Mouse (Mus musculus): ENCODE measurements around the gene Dusp3. TPM values are rescaled to one million over a fixed set of nuclear protein-coding genes. Genes with fewer than 3 reads are reported as not detected.

Dusp3 gene
- polyA plus RNA-seq, 1 experiment from 2014 or later: 53.5 TPM

DNA sequence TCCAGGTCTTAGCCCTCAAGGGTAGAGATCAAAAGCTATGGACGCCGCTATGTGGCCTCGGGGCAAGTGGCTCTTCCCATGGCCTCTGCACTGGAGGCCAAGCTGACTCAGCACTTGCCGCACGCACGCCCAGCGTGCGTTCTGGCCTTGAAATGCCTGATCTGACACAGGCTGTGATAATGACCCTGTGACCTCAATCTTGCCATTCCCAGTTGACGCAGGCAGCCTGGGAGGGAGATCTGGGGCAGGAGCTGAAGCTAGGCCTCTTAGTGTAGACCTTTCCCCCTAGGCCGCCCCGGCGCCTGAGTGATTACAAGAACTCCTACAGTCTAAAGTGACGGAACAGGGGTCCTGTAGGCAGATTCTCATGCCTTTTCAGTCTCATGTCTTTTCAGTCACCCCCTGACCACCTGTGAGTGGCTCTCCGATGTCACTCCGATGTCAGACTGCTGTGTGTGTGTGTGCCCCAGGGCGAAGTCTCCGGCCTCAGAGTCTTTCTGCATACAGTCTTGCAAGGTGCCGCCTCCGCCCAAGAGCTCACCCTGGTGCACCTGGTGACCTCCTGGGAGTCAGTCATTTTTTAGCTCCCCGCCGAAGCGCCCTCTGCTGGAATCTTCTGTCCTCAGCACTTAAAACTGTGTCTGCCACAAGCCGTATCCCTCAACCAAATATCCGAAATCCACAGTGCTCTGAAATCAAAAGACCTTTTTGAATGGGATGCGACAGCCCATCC lies 58.6 kb downstream of the Dusp3 start:
- ATAC-seq: peak; percentile 68
- WGBS: 33% methylated on average over 25 of the region's 25 CpGs
- H3K27me3 ChIP-seq (replicated peaks; ENCODE audit: control insufficient read depth, insufficient read depth, low read length): peaks cover 5% of the 10 kb centered on the region
- no peaks in the 10 kb centered on the region for H3K4me1 ChIP-seq (replicated peaks; ENCODE audit: control insufficient read depth, insufficient read depth, low read length)
- TF ChIP-seq CTCF (IDR thresholded peaks at IDR 0.05; ENCODE audit: low read depth): peak; percentile 71
- H3K36me3 ChIP-seq (ENCODE audit: control insufficient read depth, insufficient read depth): no peaks in the 10 kb centered on the region
- no peak overlapping the region for H3K4me3 ChIP-seq (ENCODE audit: low read depth, low read length)
- 0 out of 2 replicates have a peak overlapping the region, but pooled peaks have one; percentile 2 for H3K4me2 ChIP-seq (replicated peaks; ENCODE audit: low read depth)
- H3K9ac ChIP-seq (ENCODE audit: low read depth, low read length): no peak overlapping the region
- H3K9me3 ChIP-seq (ENCODE audit: control insufficient read depth): no peaks in the 10 kb centered on the region
- H3K27ac ChIP-seq (ENCODE audit: low read depth, low read length): no peak overlapping the region

DNA sequence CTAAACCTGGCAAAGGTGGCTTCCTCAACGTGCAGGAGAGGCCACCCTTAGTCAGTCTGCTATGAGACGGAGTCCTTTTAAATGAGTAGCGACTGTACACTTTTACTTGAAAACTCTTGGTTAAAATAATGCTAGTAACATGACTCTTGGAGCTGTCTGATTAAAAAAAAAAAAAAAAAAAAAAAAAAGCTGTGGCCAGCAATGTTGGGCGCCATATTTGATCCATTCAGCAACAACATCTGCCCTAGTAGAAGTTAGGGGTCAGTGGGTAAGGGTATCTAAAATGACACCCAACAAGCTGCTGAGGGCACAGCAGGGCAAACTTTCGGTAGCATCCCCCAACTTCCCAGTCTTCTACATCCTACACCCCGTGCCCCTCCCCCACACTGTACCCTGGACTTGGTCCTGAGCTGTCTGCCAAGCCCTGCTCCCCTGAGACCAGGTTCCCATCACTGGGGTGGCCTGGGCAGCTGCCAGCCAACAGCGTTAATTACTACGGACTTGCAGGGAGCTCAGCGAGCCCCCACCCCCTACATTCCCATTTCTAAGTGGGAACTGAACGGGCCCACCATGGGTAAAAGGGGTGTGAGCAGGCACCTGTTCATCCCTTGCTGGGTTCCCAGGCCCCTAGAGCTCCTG lies 59.7 kb downstream of the Dusp3 start:
- Histone ChIP-seq H3K4me1 (replicated peaks; ENCODE audit: control insufficient read depth, insufficient read depth, low read length) (no peaks in the 10 kb centered on the region), H3K4me2 (replicated peaks; ENCODE audit: low read depth) (no peak overlapping the region), H3K27ac (ENCODE audit: low read depth, low read length) (no peak overlapping the region), H3K27me3 (replicated peaks; ENCODE audit: control insufficient read depth, insufficient read depth, low read length) (peaks cover 5% of the 10 kb centered on the region), H3K4me3 (ENCODE audit: low read depth, low read length) (no peak overlapping the region), H3K36me3 (ENCODE audit: control insufficient read depth, insufficient read depth) (no peaks in the 10 kb centered on the region), H3K9me3 (ENCODE audit: control insufficient read depth) (no peaks in the 10 kb centered on the region), H3K9ac (ENCODE audit: low read depth, low read length) (no peak overlapping the region)
- ATAC-seq: no peak
- no peak for TF ChIP-seq CTCF (IDR thresholded peaks at IDR 0.05; ENCODE audit: low read depth)
- WGBS: 88% methylated on average over 10 of the region's 10 CpGs

DNA sequence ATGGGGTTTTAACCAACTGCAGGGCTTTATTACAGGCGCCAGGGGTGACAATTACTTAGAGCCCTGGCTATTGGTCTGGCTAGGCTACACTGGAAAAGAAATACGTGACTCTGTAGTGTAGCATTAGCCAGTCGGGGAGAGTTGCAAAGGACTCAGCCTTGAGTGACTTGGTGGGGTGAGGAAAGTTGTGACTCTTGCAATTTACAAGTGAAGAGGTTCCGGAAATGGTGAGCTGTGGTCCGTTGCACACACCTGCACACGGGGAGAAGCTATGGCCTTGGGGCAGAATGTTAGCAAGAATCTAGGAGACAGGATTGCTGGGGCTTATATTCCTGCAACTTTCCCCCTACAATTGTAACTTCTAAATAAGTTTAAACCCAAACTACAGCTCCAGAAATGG lies 61.2 kb downstream of the Dusp3 start:
- Histone ChIP-seq H3K27me3 (replicated peaks; ENCODE audit: control insufficient read depth, insufficient read depth, low read length) (peaks cover 5% of the 10 kb centered on the region), H3K4me2 (replicated peaks; ENCODE audit: low read depth) (no peak overlapping the region), H3K4me3 (ENCODE audit: low read depth, low read length) (no peak overlapping the region), H3K36me3 (ENCODE audit: control insufficient read depth, insufficient read depth) (no peaks in the 10 kb centered on the region), H3K9ac (ENCODE audit: low read depth, low read length) (no peak overlapping the region), H3K9me3 (ENCODE audit: control insufficient read depth) (no peaks in the 10 kb centered on the region), H3K27ac (ENCODE audit: low read depth, low read length) (no peak overlapping the region), H3K4me1 (replicated peaks; ENCODE audit: control insufficient read depth, insufficient read depth, low read length) (no peaks in the 10 kb centered on the region)
- no peak for ATAC-seq
- 83% methylated on average over 6 of the region's 6 CpGs for WGBS
- no peak for TF ChIP-seq CTCF (IDR thresholded peaks at IDR 0.05; ENCODE audit: low read depth)

DNA sequence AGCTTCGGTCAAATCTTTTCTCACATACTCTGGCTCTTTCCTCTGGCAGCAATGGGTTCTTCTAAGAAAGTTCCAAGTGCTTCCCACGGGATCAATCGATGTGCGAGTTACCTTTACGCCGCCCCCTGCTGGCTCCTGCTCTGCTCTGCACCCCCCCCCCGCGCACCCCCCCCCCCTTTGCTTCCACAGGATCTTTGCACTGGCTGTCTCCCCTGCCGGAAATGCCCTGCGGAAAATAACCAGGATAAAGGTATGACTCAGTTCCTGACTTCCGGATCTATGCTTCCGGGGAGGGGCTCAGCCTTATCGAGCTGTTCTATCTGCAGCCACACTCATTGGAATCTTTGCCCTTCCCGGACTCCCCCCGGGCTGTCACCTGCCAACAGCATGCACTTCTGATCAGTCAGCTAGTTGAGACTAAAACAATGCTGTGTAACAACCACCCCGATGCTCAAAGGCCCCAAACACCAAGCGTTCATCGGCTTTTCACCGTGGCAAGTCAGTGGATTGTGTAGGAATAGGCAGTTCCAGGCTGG lies 62.3 kb downstream of the Dusp3 start:
- no peak for TF ChIP-seq CTCF (IDR thresholded peaks at IDR 0.05; ENCODE audit: low read depth)

DNA sequence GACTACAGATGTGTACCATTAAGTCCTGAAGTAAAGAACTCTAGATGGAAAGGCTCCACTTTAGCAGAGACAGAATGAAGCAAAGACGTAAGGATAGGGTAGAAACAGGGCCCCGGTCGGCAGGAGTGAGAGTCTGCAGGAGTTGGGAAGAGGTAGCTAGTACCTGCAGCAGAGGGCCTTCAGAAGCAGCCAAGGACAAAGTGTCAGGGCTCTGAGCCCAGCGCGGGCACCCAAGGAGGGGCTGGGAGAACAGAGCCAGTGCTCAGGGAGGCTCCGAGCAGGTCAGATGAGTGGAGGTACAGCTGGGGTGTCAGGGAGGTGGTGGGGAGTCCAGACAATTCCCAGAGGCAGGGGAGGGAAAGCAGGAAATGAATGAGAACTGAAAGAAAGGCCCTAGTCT lies 62.8 kb downstream of the Dusp3 start:
- 0 out of 2 replicates have a peak, but pooled peaks cover 5% of the 10 kb centered on the region for H3K27me3 ChIP-seq (replicated peaks; ENCODE audit: control insufficient read depth, insufficient read depth, low read length)
- no peak for ATAC-seq
- H3K9me3 ChIP-seq (ENCODE audit: control insufficient read depth): no peaks in the 10 kb centered on the region
- no peak overlapping the region for H3K27ac ChIP-seq (ENCODE audit: low read depth, low read length)
- no peaks in the 10 kb centered on the region for H3K36me3 ChIP-seq (ENCODE audit: control insufficient read depth, insufficient read depth)
- H3K4me1 ChIP-seq (replicated peaks; ENCODE audit: control insufficient read depth, insufficient read depth, low read length): no peaks in the 10 kb centered on the region
- H3K4me2 ChIP-seq (replicated peaks; ENCODE audit: low read depth): no peak overlapping the region
- WGBS: 76% methylated on average over 6 of the region's 6 CpGs
- no peak overlapping the region for H3K4me3 ChIP-seq (ENCODE audit: low read depth, low read length)
- H3K9ac ChIP-seq (ENCODE audit: low read depth, low read length): no peak overlapping the region
- no peak for TF ChIP-seq CTCF (IDR thresholded peaks at IDR 0.05; ENCODE audit: low read depth)

More for the DNA sequence above, 62.3 kb downstream of the Dusp3 start:
- Histone ChIP-seq H3K4me1 (replicated peaks; ENCODE audit: control insufficient read depth, insufficient read depth, low read length) (no peaks in the 10 kb centered on the region), H3K9me3 (ENCODE audit: control insufficient read depth) (no peaks in the 10 kb centered on the region), H3K9ac (ENCODE audit: low read depth, low read length) (no peak overlapping the region), H3K36me3 (ENCODE audit: control insufficient read depth, insufficient read depth) (no peaks in the 10 kb centered on the region), H3K27ac (ENCODE audit: low read depth, low read length) (no peak overlapping the region), H3K4me2 (replicated peaks; ENCODE audit: low read depth) (no peak overlapping the region), H3K4me3 (ENCODE audit: low read depth, low read length) (no peak overlapping the region), H3K27me3 (replicated peaks; ENCODE audit: control insufficient read depth, insufficient read depth, low read length) (no peaks in the 10 kb centered on the region)
- ATAC-seq: no peak
- WGBS: 67% methylated on average over 17 of the region's 19 CpGs

DNA sequence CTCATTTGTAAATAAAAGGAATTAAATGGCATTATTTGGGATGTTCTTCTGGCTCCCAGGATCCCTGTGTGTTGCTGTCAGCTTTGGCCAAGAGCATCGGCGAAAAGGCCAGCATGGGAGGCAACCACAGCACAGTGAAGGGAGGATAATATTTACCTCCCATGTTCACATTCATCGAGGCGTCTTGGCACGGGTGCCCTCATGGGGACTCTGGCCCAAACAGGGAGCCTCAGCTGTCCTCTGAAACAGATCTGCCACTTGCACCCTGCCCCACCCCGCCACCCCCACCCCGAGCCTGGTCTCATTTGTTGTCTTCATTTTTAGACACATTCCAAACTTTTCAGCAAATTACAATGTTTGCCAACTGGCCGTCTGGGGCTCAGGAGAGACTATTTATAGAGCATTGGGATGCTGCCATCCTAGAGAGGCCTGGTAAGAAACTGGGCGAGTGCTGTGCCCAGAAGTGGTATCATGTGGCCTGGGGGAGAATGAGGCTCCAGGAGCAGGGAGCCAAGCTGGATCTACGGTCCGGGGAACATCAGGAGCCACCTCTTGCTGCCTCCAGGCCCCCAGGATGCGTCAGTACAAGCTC lies 65.4 kb downstream of the Dusp3 start:
- WGBS: 67% methylated on average over 12 of the region's 12 CpGs
- no peak for ATAC-seq
- Histone ChIP-seq H3K9me3 (ENCODE audit: control insufficient read depth) (no peaks in the 10 kb centered on the region), H3K27ac (ENCODE audit: low read depth, low read length) (no peak overlapping the region), H3K4me3 (ENCODE audit: low read depth, low read length) (no peak overlapping the region), H3K9ac (ENCODE audit: low read depth, low read length) (no peak overlapping the region), H3K36me3 (ENCODE audit: control insufficient read depth, insufficient read depth) (no peaks in the 10 kb centered on the region), H3K4me2 (replicated peaks; ENCODE audit: low read depth) (no peak overlapping the region), H3K4me1 (replicated peaks; ENCODE audit: control insufficient read depth, insufficient read depth, low read length) (no peaks in the 10 kb centered on the region), H3K27me3 (replicated peaks; ENCODE audit: control insufficient read depth, insufficient read depth, low read length) (0 out of 2 replicates have a peak, but pooled peaks cover 12% of the 10 kb centered on the region)
- no peak for TF ChIP-seq CTCF (IDR thresholded peaks at IDR 0.05; ENCODE audit: low read depth)

Other genes with a start within 250 kb of the Dusp3 start
- 1.8 and 1.9 TPM in 2 replicates for gene Etv4, start 201.6 kb downstream of the Dusp3 start, polyA plus RNA-seq (2015; fragmentation: Nextera tagmentation; extraction: Ambion mirVana)
- gene Meox1, start 92.6 kb downstream of the Dusp3 start, polyA plus RNA-seq (2015; fragmentation: Nextera tagmentation; extraction: Ambion mirVana): 3.8 and 4.1 TPM in 2 replicates
- not detected in 2 replicates for gene Sost, start 20.0 kb downstream of the Dusp3 start, polyA plus RNA-seq (2015; fragmentation: Nextera tagmentation; extraction: Ambion mirVana)
- gene Cfap97d1, start 2.7 kb downstream of the Dusp3 start, polyA plus RNA-seq (2015; fragmentation: Nextera tagmentation; extraction: Ambion mirVana): not detected in 2 replicates
- gene Mpp3, start 41.4 kb upstream of the Dusp3 start, polyA plus RNA-seq (2015; fragmentation: Nextera tagmentation; extraction: Ambion mirVana): 8.1 and 8.6 TPM in 2 replicates
- 5.4 and 5.6 TPM in 2 replicates for gene Cd300lg, start 54.5 kb upstream of the Dusp3 start, polyA plus RNA-seq (2015; fragmentation: Nextera tagmentation; extraction: Ambion mirVana)
- 1.7 and 2.2 TPM in 2 replicates for gene Mpp2, start 101.5 kb upstream of the Dusp3 start, polyA plus RNA-seq (2015; fragmentation: Nextera tagmentation; extraction: Ambion mirVana)
- gene Ppy, start 114.3 kb upstream of the Dusp3 start, polyA plus RNA-seq (2015; fragmentation: Nextera tagmentation; extraction: Ambion mirVana): 1.2 and 3.4 TPM in 2 replicates
- gene Pyy, start 120.8 kb upstream of the Dusp3 start, polyA plus RNA-seq (2015; fragmentation: Nextera tagmentation; extraction: Ambion mirVana): 181 and 192 TPM in 2 replicates
- 37.9 and 40.4 TPM in 2 replicates for gene Nags, start 158.5 kb upstream of the Dusp3 start, polyA plus RNA-seq (2015; fragmentation: Nextera tagmentation; extraction: Ambion mirVana)
- gene Tmem101, start 169.4 kb upstream of the Dusp3 start, polyA plus RNA-seq (2015; fragmentation: Nextera tagmentation; extraction: Ambion mirVana): 10.9 and 11.4 TPM in 2 replicates
- gene Lsm12, start 198.3 kb upstream of the Dusp3 start, polyA plus RNA-seq (2015; fragmentation: Nextera tagmentation; extraction: Ambion mirVana): 103 and 107 TPM in 2 replicates
- 20.4 and 21.1 TPM in 2 replicates for gene G6pc3, start 202.6 kb upstream of the Dusp3 start, polyA plus RNA-seq (2015; fragmentation: Nextera tagmentation; extraction: Ambion mirVana)
- 30.1 and 30.4 TPM in 2 replicates for gene Hdac5, start 243.2 kb upstream of the Dusp3 start, polyA plus RNA-seq (2015; fragmentation: Nextera tagmentation; extraction: Ambion mirVana)